Mouse (Mus musculus) forebrain, postnatal 0 days (tissue): ENCODE results near the gene Tmco2. TPM values are rescaled to one million over a fixed set of nuclear protein-coding genes. Genes with fewer than 3 reads are reported as not detected.

Source experiments
- ATAC-seq: fragments of 200-750 bp; cut with Nextera tagmentation; 2 replicates; pipeline ENCODE4 v1.8.0; 2017; ENCODE audit warnings: mild to moderate bottlenecking, moderate library complexity
- DNase-seq: peaks from one replicate; pipeline ENCODE4 v3.0.0-alpha.2; 2015
- H3K27ac ChIP-seq: fragments of 300-500 bp; sonication (generic); 2 replicates; pipeline ENCODE4 v1.5.1; 2014; ENCODE audit warnings: low read depth, mild to moderate bottlenecking, antibody characterized with exemption, low read length, moderate library complexity, mixed read lengths
- H3K27me3 ChIP-seq: fragments of 300-500 bp; sonication (generic); 2 replicates; pipeline ENCODE4 v1.6.1; 2014; ENCODE audit warnings: mild to moderate bottlenecking, low read length, mixed read lengths; ENCODE audit not compliant: insufficient read depth
- H3K36me3 ChIP-seq: fragments of 300-500 bp; sonication (generic); 2 replicates; pipeline ENCODE4 v1.6.1; 2014; ENCODE audit warnings: mild to moderate bottlenecking, moderate library complexity; ENCODE audit not compliant: insufficient read depth
- H3K4me1 ChIP-seq: fragments of 300-500 bp; sonication (generic); 2 replicates; pipeline ENCODE4 v1.6.1; 2014; ENCODE audit warnings: antibody characterized with exemption; ENCODE audit not compliant: insufficient read depth
- H3K4me2 ChIP-seq: fragments of 300-500 bp; sonication (generic); 2 replicates; pipeline ENCODE4 v1.6.1; 2014; ENCODE audit warnings: low read depth, mild to moderate bottlenecking, moderate library complexity
- H3K4me3 ChIP-seq: fragments of 300-500 bp; sonication (generic); 2 replicates; pipeline ENCODE4 v1.5.1; 2014; ENCODE audit warnings: low read depth, low read length, mixed read lengths
- H3K9ac ChIP-seq: fragments of 300-500 bp; sonication (generic); 2 replicates; pipeline ENCODE4 v1.6.1; 2014; ENCODE audit warnings: mild to moderate bottlenecking
- H3K9me3 ChIP-seq: fragments of 300-500 bp; sonication (generic); 2 replicates; pipeline ENCODE4 v1.6.1; 2016; ENCODE audit warnings: low read length
- CTCF ChIP-seq: sonication (generic); IDR thresholded peaks from 2 replicates; pipeline ENCODE4 v1.5.1; 2016; ENCODE audit warnings: antibody characterized with exemption, control low read depth, low read depth
- WGBS: fragments of 180-500 bp; shearing (Covaris S2); extraction: QIAGEN DNeasy Blood & Tissue Kit; methylation state at CpG from one replicate; pipeline ENCODE4 v1.1.7; 2014; 5-methylcytosine and 5-hydroxymethylcytosine counted together
- polyA plus RNA-seq: library from polyadenylated mRNA; unstranded; fragments of >200 nt; fragmentation: Nextera tagmentation; extraction: Ambion mirVana; gene quantifications from 2 replicates; pipeline ENCODE4 v1.2.1, GENCODE M21; 2015
- total RNA-seq: library from RNA; depleted of rRNA; stranded (reverse); fragments of >200 nt; gene quantifications from 2 replicates; pipeline ENCODE4 v1.2.3, GENCODE M21; 2014; rRNA removed

Gene Tmco2
- total RNA-seq (not detected in 2 replicates), polyA plus RNA-seq (not detected in 2 replicates)

- WGBS: 93% methylated on average over 2 of the region's 2 CpGs
- Histone ChIP-seq H3K9ac (no peak within 1 kb of the TSS), H3K4me3 (no peak within 1 kb of the TSS)
Observed at GRCm38 (mm10) chr4:121109126-121109525, at the start of gene Tmco2. TSS of gene Tmco2 (minus strand) at chr4:121109226.

GRCm38 (mm10) chr4:121103304-121103703 is 5.7 kb downstream of the Tmco2 start:
- H3K4me1 ChIP-seq: 0 out of 2 replicates have a peak, but pooled peaks cover 3% of the 10 kb centered on the region
- no peak for TF ChIP-seq CTCF
- no peak overlapping the region for H3K4me2 ChIP-seq
- no peak for DNase-seq
- H3K27ac ChIP-seq: no peak overlapping the region
- H3K9me3 ChIP-seq: no peaks in the 10 kb centered on the region
- no peak overlapping the region for H3K4me3 ChIP-seq
- no peaks in the 10 kb centered on the region for H3K36me3 ChIP-seq
- no peaks in the 10 kb centered on the region for H3K27me3 ChIP-seq
- no peak for ATAC-seq
- no peak overlapping the region for H3K9ac ChIP-seq
- WGBS: 87% methylated on average over 4 of the region's 4 CpGs

More at GRCm38 (mm10) chr4:121109126-121109525, at the start of gene Tmco2:
- no peak for TF ChIP-seq CTCF
- no peak for DNase-seq
- Histone ChIP-seq H3K27ac (no peak within 1 kb of the TSS), H3K4me2 (no peak within 1 kb of the TSS), H3K27me3 (no peaks in the 10 kb centered on the region; the same call in 1 of the 2 replicates), H3K4me1 (no peaks in the 10 kb centered on the region), H3K36me3 (no peaks in the 10 kb centered on the region), H3K9me3 (no peaks in the 10 kb centered on the region)
- ATAC-seq: no peak

- Histone ChIP-seq H3K27me3 (no peaks in the 10 kb centered on the region), H3K4me3 (peak within 1 kb of the TSS; percentile 84), H3K27ac (peak within 1 kb of the TSS; percentile 75; the same call in 1 of the 2 replicates), H3K4me1 (peaks cover 10% of the 10 kb centered on the region), H3K4me2 (peak within 1 kb of the TSS; percentile 55), H3K9ac (peak within 1 kb of the TSS; percentile 63), H3K36me3 (peaks cover 21% of the 10 kb centered on the region), H3K9me3 (no peaks in the 10 kb centered on the region)
- ATAC-seq (peak; percentile 98), DNase-seq (peak; percentile 96)
- no peak for TF ChIP-seq CTCF
- WGBS: under 1% methylated on average over 39 of the region's 39 CpGs
Observed at GRCm38 (mm10) chr4:121097650-121098378, 11.2 kb downstream of the Tmco2 start, which contains the start of gene Zmpste24. TSS of gene Zmpste24 (minus strand) at chr4:121098241.

- ATAC-seq: no peak
- no peak overlapping the region for H3K4me2 ChIP-seq
- no peaks in the 10 kb centered on the region for H3K27me3 ChIP-seq
- WGBS: 97% methylated on average over 4 of the region's 4 CpGs
- no peaks in the 10 kb centered on the region for H3K4me1 ChIP-seq
- no peaks in the 10 kb centered on the region for H3K9me3 ChIP-seq
- no peak overlapping the region for H3K4me3 ChIP-seq
- TF ChIP-seq CTCF: no peak
- peaks cover 66% of the 10 kb centered on the region for H3K36me3 ChIP-seq
- no peak for DNase-seq
- no peak overlapping the region for H3K9ac ChIP-seq
- no peak overlapping the region for H3K27ac ChIP-seq
Observed at GRCm38 (mm10) chr4:121090211-121090610, 18.8 kb downstream of the Tmco2 start.

- no peaks in the 10 kb centered on the region for H3K27me3 ChIP-seq
- no peak overlapping the region for H3K9ac ChIP-seq
- H3K36me3 ChIP-seq: peaks cover 62% of the 10 kb centered on the region
- H3K4me1 ChIP-seq: no peaks in the 10 kb centered on the region
- H3K4me2 ChIP-seq: no peak overlapping the region
- ATAC-seq (no peak), DNase-seq (no peak)
- no peak for TF ChIP-seq CTCF
- H3K9me3 ChIP-seq: no peaks in the 10 kb centered on the region
- H3K27ac ChIP-seq: no peak overlapping the region
- H3K4me3 ChIP-seq: no peak overlapping the region
- whole genome bisulfite sequencing: 91% methylated on average over 2 of the region's 2 CpGs
Observed at GRCm38 (mm10) chr4:121088696-121089095, 20.3 kb downstream of the Tmco2 start.

GRCm38 (mm10) chr4:121084506-121084905 is 24.5 kb downstream of the Tmco2 start:
- H3K27me3 ChIP-seq: no peaks in the 10 kb centered on the region
- H3K4me1 ChIP-seq: no peaks in the 10 kb centered on the region
- ATAC-seq (no peak), DNase-seq (no peak)
- no peak for TF ChIP-seq CTCF
- no peak overlapping the region for H3K4me2 ChIP-seq
- no peak overlapping the region for H3K9ac ChIP-seq
- H3K4me3 ChIP-seq: no peak overlapping the region
- H3K27ac ChIP-seq: no peak overlapping the region
- H3K9me3 ChIP-seq: no peaks in the 10 kb centered on the region
- H3K36me3 ChIP-seq: peaks cover 63% of the 10 kb centered on the region

GRCm38 (mm10) chr4:121080395-121080794 is 28.6 kb downstream of the Tmco2 start:
- H3K36me3 ChIP-seq: peaks cover 64% of the 10 kb centered on the region
- TF ChIP-seq CTCF: no peak
- no peaks in the 10 kb centered on the region for H3K27me3 ChIP-seq
- 78% methylated on average over 1 of the region's 1 CpGs for WGBS
- no peak overlapping the region for H3K4me3 ChIP-seq
- no peak overlapping the region for H3K4me2 ChIP-seq
- no peak overlapping the region for H3K9ac ChIP-seq
- ATAC-seq: no peak
- H3K4me1 ChIP-seq: no peaks in the 10 kb centered on the region
- no peaks in the 10 kb centered on the region for H3K9me3 ChIP-seq
- DNase-seq: no peak
- H3K27ac ChIP-seq: no peak overlapping the region
